Mouse (Mus musculus) stomach, embryonic 16.5 days (tissue): ENCODE measurements around the gene 2200002D01Rik. TPM values are rescaled to one million over a fixed set of nuclear protein-coding genes. Genes with fewer than 3 reads are reported as not detected.

Experiments
- ATAC-seq: fragments of 200-750 bp; cut with Nextera tagmentation; 2 replicates; pipeline ENCODE4 v1.8.0; 2017; ENCODE audit warnings: moderate number of reproducible peaks, moderate TSS enrichment; ENCODE audit not compliant: insufficient read depth, low FRiP score
- H3K27ac ChIP-seq: fragments of 300-500 bp; sonication (generic); 2 replicates; pipeline ENCODE4 v1.5.1; 2014; ENCODE audit warnings: low read length
- H3K27me3 ChIP-seq: fragments of 300-500 bp; sonication (generic); 2 replicates; pipeline ENCODE4 v1.6.1; 2014; ENCODE audit warnings: low read length, control low read depth, mixed read lengths; ENCODE audit not compliant: control insufficient read depth, insufficient read depth
- H3K36me3 ChIP-seq: fragments of 300-500 bp; sonication (generic); 2 replicates; pipeline ENCODE4 v1.6.1; 2014; ENCODE audit warnings: low read length; ENCODE audit not compliant: control insufficient read depth, insufficient read depth
- H3K4me1 ChIP-seq: fragments of 300-500 bp; sonication (generic); 2 replicates; pipeline ENCODE4 v1.6.1; 2014; ENCODE audit warnings: low read length, control low read depth, mixed read lengths; ENCODE audit not compliant: control insufficient read depth, insufficient read depth
- H3K4me2 ChIP-seq: fragments of 300-500 bp; sonication (generic); 2 replicates; pipeline ENCODE4 v1.6.1; 2014; ENCODE audit warnings: low read depth, low read length, mixed read lengths
- H3K4me3 ChIP-seq: fragments of 300-500 bp; sonication (generic); replicated peaks from 2 replicates; pipeline ENCODE4 v1.5.1; 2014; ENCODE audit warnings: mild to moderate bottlenecking, low read length
- H3K9ac ChIP-seq: fragments of 300-500 bp; sonication (generic); 2 replicates; pipeline ENCODE4 v1.6.1; 2014; ENCODE audit warnings: low read length
- H3K9me3 ChIP-seq: fragments of 300-500 bp; sonication (generic); replicated peaks from 2 replicates; pipeline ENCODE4 v1.6.1; 2016; ENCODE audit warnings: low read length, control low read depth; ENCODE audit not compliant: control insufficient read depth
- WGBS: fragments of 180-500 bp; shearing (Covaris S2); extraction: QIAGEN DNeasy Blood & Tissue Kit; methylation state at CpG from one replicate; pipeline ENCODE4 v1.1.7; 2014; 5-methylcytosine and 5-hydroxymethylcytosine counted together
- polyA plus RNA-seq: library from polyadenylated mRNA; unstranded; fragments of >200 nt; fragmentation: Nextera tagmentation; extraction: Ambion mirVana; gene quantifications from 2 replicates; pipeline ENCODE4 v1.2.1, GENCODE M21; 2015

2200002D01Rik gene
- polyA plus RNA-seq, 1 experiment from 2014 or later, result 80.2 TPM

DNA sequence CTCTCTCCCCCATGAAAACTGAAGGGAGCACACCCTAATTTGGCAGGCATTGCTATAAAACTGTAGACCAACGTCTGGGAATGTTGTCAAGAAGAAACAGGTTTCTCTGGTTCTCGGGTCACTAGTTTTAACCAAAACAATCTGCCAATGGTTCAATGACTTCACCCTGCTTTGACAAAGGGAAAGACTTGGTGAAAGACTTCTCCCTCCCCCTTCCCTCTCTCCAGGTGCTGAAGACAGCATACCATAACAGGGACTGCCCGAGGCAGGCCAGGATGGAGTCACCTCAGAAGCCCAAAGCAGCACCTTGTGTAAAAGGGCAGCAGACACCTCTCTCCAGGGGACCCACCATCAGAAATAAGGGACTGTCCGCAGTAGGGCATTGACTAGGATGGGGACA, 18.7 kb upstream of the 2200002D01Rik start:
- ATAC-seq, result peak; percentile 22; the same call in 1 of the 2 replicates

GRCm38 (mm10) chr7:29265636-29266035, 17.4 kb upstream of the 2200002D01Rik start:
- ATAC-seq, result no peak
- no peak overlapping the region for H3K27ac ChIP-seq

More for the DNA sequence above, 18.7 kb upstream of the 2200002D01Rik start:
- Histone ChIP-seq H3K4me1 (peaks cover 30% of the 10 kb centered on the region), H3K27ac (peak overlapping the region; percentile 42; the same call in 1 of the 2 replicates), H3K36me3 (no peaks in the 10 kb centered on the region), H3K9ac (no peak overlapping the region), H3K4me2 (no peak overlapping the region), H3K4me3 (no peak overlapping the region), H3K9me3 (no peaks in the 10 kb centered on the region), H3K27me3 (no peaks in the 10 kb centered on the region)
- WGBS, result 56% methylated on average over 4 of the region's 4 CpGs

GRCm38 (mm10) chr7:29263831-29264230, 15.6 kb upstream of the 2200002D01Rik start:
- Histone ChIP-seq H3K27ac (no peak overlapping the region), H3K4me2 (no peak overlapping the region), H3K9me3 (no peaks in the 10 kb centered on the region), H3K36me3 (no peaks in the 10 kb centered on the region), H3K4me3 (no peak overlapping the region), H3K4me1 (peaks cover 12% of the 10 kb centered on the region), H3K9ac (peak overlapping the region; percentile 14; the same call in 1 of the 2 replicates), H3K27me3 (no peaks in the 10 kb centered on the region)
- no peak for ATAC-seq
- WGBS, result 71% methylated on average over 3 of the region's 3 CpGs

More at GRCm38 (mm10) chr7:29265636-29266035, 17.4 kb upstream of the 2200002D01Rik start:
- no peak overlapping the region for H3K9ac ChIP-seq
- 78% methylated on average over 7 of the region's 7 CpGs for WGBS
- H3K4me1 ChIP-seq, result peaks cover 19% of the 10 kb centered on the region
- no peaks in the 10 kb centered on the region for H3K9me3 ChIP-seq
- H3K36me3 ChIP-seq, result no peaks in the 10 kb centered on the region
- no peak overlapping the region for H3K4me2 ChIP-seq
- no peaks in the 10 kb centered on the region for H3K27me3 ChIP-seq
- H3K4me3 ChIP-seq, result no peak overlapping the region

DNA sequence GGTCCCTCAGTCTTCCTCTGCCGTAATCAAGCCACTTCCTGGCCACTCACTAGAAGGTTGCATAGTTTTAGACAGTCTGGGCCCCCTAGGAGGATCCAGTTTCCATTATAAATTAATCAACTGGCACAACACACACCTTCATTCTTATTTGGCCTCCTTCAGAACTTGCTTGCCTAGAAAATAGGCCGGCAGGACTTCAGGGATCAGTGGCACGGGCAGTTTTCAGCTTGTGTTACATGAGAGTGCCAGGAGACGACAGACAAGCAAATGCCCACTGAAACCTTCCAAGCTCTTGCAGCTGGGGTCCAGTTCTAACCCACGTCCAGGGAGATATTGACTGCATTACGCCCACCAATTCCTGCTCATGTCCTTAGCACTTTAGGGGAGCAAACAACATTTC, 13.9 kb upstream of the 2200002D01Rik start:
- H3K27me3 ChIP-seq, result no peaks in the 10 kb centered on the region
- peaks cover 16% of the 10 kb centered on the region for H3K4me1 ChIP-seq
- H3K4me3 ChIP-seq, result no peak overlapping the region
- H3K9ac ChIP-seq, result no peak overlapping the region
- H3K36me3 ChIP-seq, result no peaks in the 10 kb centered on the region
- no peak for ATAC-seq
- H3K27ac ChIP-seq, result no peak overlapping the region
- H3K9me3 ChIP-seq, result no peaks in the 10 kb centered on the region
- 67% methylated on average over 6 of the region's 6 CpGs for WGBS
- no peak overlapping the region for H3K4me2 ChIP-seq

DNA sequence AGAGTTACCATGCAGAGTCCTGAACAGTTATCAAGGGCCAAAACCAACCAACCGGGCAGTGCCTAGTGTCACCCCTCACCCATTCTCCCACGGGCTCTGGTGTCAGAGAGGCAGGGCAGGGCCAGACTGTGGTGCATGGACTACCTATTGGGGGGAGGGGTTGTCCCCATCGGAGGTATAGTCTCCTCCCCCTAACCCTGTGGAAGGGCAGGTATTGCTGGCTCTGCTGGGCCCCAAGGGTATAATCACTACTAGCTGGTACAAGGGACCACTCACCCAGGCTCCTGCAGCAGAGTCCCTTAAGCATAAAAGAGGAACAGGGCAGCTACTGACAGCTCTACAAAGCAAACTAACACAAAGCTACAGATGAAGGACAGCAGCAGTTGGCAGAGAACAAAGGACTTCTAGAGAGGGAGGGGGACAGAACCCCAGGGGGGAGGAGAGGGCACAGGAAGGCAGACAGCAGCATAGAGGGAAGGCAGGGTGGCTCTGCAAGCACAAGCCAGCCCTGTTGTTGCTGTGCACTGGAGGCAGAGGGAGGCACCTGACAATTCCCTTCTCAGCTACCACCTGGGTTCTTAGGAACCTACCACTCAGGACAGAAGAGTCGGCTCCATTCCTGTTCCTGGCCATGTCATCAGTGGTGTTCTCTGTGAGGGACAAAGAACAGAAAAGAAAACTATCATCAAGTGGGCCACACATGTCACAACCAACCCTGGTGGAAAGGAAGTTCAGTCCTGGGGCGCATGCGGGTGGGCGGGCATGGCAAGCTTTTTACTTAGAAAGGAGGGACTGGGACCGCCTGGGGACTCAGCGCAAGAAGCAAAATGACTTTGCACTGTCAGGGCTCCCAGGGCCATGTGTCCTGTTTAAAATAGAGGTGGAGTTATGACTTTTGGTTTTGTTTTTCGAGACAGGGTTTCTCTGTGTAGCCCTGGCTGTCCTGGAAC, 11.8 kb upstream of the 2200002D01Rik start:
- 79% methylated on average over 10 of the region's 10 CpGs for WGBS

GRCm38 (mm10) chr7:29257368-29257767, 9.1 kb upstream of the 2200002D01Rik start:
- no peaks in the 10 kb centered on the region for H3K36me3 ChIP-seq
- H3K4me1 ChIP-seq, result peaks cover 19% of the 10 kb centered on the region
- no peak for ATAC-seq
- no peak overlapping the region for H3K4me2 ChIP-seq
- no peak overlapping the region for H3K9ac ChIP-seq
- peak overlapping the region; percentile 43 for H3K27ac ChIP-seq
- H3K9me3 ChIP-seq, result no peaks in the 10 kb centered on the region
- H3K4me3 ChIP-seq, result no peak overlapping the region
- 94% methylated on average over 1 of the region's 1 CpGs for WGBS
- no peaks in the 10 kb centered on the region for H3K27me3 ChIP-seq

More for the DNA sequence above, 11.8 kb upstream of the 2200002D01Rik start:
- H3K27me3 ChIP-seq, result no peaks in the 10 kb centered on the region
- ATAC-seq, result no peak
- H3K4me2 ChIP-seq, result no peak overlapping the region
- H3K9me3 ChIP-seq, result no peaks in the 10 kb centered on the region
- H3K4me1 ChIP-seq, result peaks cover 9% of the 10 kb centered on the region
- no peak overlapping the region for H3K27ac ChIP-seq
- H3K36me3 ChIP-seq, result no peaks in the 10 kb centered on the region
- H3K9ac ChIP-seq, result no peak overlapping the region
- no peak overlapping the region for H3K4me3 ChIP-seq

GRCm38 (mm10) chr7:29255875-29256274, 7.6 kb upstream of the 2200002D01Rik start:
- H3K9ac ChIP-seq, result no peak overlapping the region
- no peaks in the 10 kb centered on the region for H3K27me3 ChIP-seq
- no peak overlapping the region for H3K4me2 ChIP-seq
- H3K27ac ChIP-seq, result no peak overlapping the region
- WGBS, result 76% methylated on average over 4 of the region's 4 CpGs
- no peaks in the 10 kb centered on the region for H3K36me3 ChIP-seq
- H3K9me3 ChIP-seq, result no peaks in the 10 kb centered on the region
- no peak for ATAC-seq
- peaks cover 19% of the 10 kb centered on the region for H3K4me1 ChIP-seq
- H3K4me3 ChIP-seq, result no peak overlapping the region

DNA sequence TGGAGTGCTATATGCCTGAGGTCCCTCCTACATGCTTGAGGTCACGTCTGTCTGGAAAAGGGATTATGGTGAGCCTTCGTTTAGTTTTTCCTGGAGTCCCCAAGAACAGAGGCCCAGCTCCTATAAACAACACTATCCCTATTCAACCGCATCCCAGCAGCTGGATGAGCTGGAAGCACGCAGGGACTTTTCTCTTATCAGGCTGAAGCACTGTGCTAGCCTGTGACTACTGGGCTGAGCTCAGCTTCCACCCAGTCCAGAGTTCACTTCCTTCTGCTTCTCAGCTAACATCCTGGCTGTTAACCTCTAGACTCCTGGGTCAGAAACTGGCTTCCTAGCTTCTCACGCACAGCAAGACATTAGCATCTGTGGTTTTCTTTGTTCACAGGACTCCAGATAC, 5.6 kb upstream of the 2200002D01Rik start:
- no peak for ATAC-seq
- Histone ChIP-seq H3K27me3 (no peaks in the 10 kb centered on the region), H3K4me2 (no peak overlapping the region), H3K4me1 (peaks cover 19% of the 10 kb centered on the region), H3K36me3 (no peaks in the 10 kb centered on the region), H3K27ac (peak overlapping the region; percentile 58), H3K4me3 (no peak overlapping the region), H3K9me3 (no peaks in the 10 kb centered on the region), H3K9ac (no peak overlapping the region; the same call in 1 of the 2 replicates)
- 36% methylated on average over 5 of the region's 5 CpGs for WGBS

GRCm38 (mm10) chr7:29251166-29251565, 2.9 kb upstream of the 2200002D01Rik start:
- H3K27ac ChIP-seq, result peak overlapping the region; percentile 39; the same call in 1 of the 2 replicates
- peaks cover 28% of the 10 kb centered on the region for H3K4me1 ChIP-seq
- ATAC-seq, result peak; percentile 53; the same call in 1 of the 2 replicates
- H3K9me3 ChIP-seq, result no peaks in the 10 kb centered on the region
- no peaks in the 10 kb centered on the region for H3K27me3 ChIP-seq
- 0 out of 2 replicates have a peak, but pooled peaks cover 3% of the 10 kb centered on the region for H3K36me3 ChIP-seq
- no peak overlapping the region for H3K4me3 ChIP-seq
- WGBS, result 69% methylated on average over 3 of the region's 3 CpGs
- H3K9ac ChIP-seq, result no peak overlapping the region
- H3K4me2 ChIP-seq, result no peak overlapping the region
